Mouse (Mus musculus) adipocyte (in vitro differentiated cells): ENCODE measurements around the gene Notum.

ENCODE experiments used
- DNase-seq: peaks from one replicate; pipeline ENCODE4 v3.0.0-alpha.2; 2016; ENCODE audit warnings: low spot score

Gene Notum

GRCm38 (mm10) chr11:120633520-120634343, 27.2 kb downstream of the Notum start, which contains the start of gene Mafg:
Gene Mafg, minus strand, starts transcription at chr11:120633600.
- DNase-seq = peak; percentile 97

GRCm38 (mm10) chr11:120632559-120633519, 28.1 kb downstream of the Notum start:
- DNase-seq = peak; percentile 83

- DNase-seq = peak; percentile 29
These were observed 29.1 kb downstream of the Notum start for GRCm38 (mm10) chr11:120631726-120632448.

GRCm38 (mm10) chr11:120630881-120631725, 29.9 kb downstream of the Notum start:
- DNase-seq = peak; percentile 27

- DNase-seq = peak; percentile 54
These were observed 30.5 kb downstream of the Notum start for GRCm38 (mm10) chr11:120630401-120630871.

- DNase-seq = peak; percentile 48
These were observed 31.1 kb downstream of the Notum start for GRCm38 (mm10) chr11:120629911-120630310.

GRCm38 (mm10) chr11:120629341-120629730, 31.6 kb downstream of the Notum start:
- DNase-seq = no peak

GRCm38 (mm10) chr11:120628601-120629340, 32.2 kb downstream of the Notum start:
- DNase-seq = no peak

- DNase-seq = no peak
These were observed 33.3 kb downstream of the Notum start for GRCm38 (mm10) chr11:120627468-120628300.

GRCm38 (mm10) chr11:120626785-120627467, 34.0 kb downstream of the Notum start:
- no peak for DNase-seq

- peak; percentile 52 for DNase-seq
These were observed 35.7 kb downstream of the Notum start, which contains the start of gene Sirt7 for GRCm38 (mm10) chr11:120625152-120625775. Gene Sirt7, minus strand, starts transcription at chr11:120625240.

- peak; percentile 87 for DNase-seq
These were observed 36.3 kb downstream of the Notum start for GRCm38 (mm10) chr11:120624680-120625111.

GRCm38 (mm10) chr11:120623961-120624679, 36.9 kb downstream of the Notum start:
- DNase-seq = peak; percentile 79

- no peak for DNase-seq
These were observed 38.2 kb downstream of the Notum start for GRCm38 (mm10) chr11:120622805-120623204.

- DNase-seq = no peak
These were observed 40.8 kb downstream of the Notum start for GRCm38 (mm10) chr11:120620195-120620594.

GRCm38 (mm10) chr11:120618619-120619535, 42.1 kb downstream of the Notum start:
- no peak for DNase-seq
